10 mouse cellular contexts compared by ENCODE assay signal in the genomic region with DNA sequence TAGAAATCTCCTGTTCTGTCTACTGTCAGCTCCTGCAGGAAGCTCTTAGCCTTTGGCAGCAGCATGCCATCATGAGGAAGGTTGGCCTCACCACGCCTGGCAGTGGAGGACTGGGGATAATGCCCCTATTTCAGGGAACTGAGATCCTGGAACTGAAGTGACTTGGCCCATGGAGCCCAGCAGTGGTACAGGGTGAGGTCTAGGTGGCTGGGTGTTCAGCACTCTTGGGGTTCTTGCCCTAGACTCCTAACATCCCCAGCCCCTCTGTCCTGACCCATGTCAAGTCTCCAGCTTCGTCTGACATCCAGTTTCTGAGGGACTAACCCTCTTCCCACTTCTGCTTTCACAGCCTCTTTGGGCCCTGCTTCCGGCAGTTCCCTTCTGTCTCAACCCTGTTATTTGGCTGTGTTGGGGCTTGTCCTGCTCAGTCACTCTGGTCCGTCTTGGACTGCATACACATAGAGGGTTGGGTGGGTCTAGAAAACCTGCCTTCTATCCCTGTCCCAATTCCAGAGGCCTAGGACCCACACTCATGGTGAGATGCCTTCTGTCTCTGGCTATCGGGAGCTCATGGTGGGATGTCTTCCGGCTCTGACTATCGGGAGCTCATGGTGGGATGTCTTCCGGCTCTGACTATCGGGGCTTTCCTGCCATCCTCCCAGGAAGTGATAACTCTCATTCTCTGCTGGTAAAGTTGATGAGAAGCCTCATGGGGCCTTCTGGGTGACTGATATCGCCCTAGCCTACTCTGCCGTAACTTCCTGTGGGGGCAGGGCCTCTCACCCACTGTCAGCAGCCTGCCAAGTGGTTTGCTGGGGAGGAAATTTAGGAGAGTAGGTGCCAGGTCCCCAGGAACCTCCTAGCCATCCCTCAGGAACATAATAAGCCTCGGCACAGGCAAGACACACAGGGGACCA. TPM values are rescaled to one million over a fixed set of nuclear protein-coding genes. Genes with fewer than 3 reads are reported as not detected.
A peak's percentile ranks its signal among the peaks of the same experiment; 100 is the strongest.
DNase-seq lines count a peak whose midpoint lies in the region; ATAC-seq and TF ChIP-seq lines count a peak whose summit lies in the region.
"Had no signal": no experiment of that assay in that cellular context is flagged by ENCODE, and none has a peak within 500 bp of the region (broad histone marks: within the 10 kb centered on the region; RNA-seq: fewer than 3 reads in every experiment).

No protein-coding gene starts in this region.

- ATAC-seq in granulocyte monocyte progenitor cell, adult 5-6 weeks (replicated peaks; ENCODE audit: poor library complexity, severe bottlenecking) = peak; percentile 52

- peak overlapping the region; percentile 16; the same call in 1 of the 2 replicates for H3K4me3 ChIP-seq in heart, embryonic 10.5 days
- H3K4me3 ChIP-seq in thymus, adult 2 months (ENCODE audit: control insufficient read depth, insufficient read depth, low read length) = peak overlapping the region; percentile 90
- H3K4me3 ChIP-seq: embryonic facial prominence, embryonic 15.5 days had no signal

- peaks cover 75% of the 10 kb centered on the region for H3K36me3 ChIP-seq in heart, embryonic 10.5 days
- H3K36me3 ChIP-seq in thymus, adult 2 months (ENCODE audit: control insufficient read depth, insufficient read depth, low read length) = peaks cover 38% of the 10 kb centered on the region

- no peak for TF ChIP-seq CTCF in thymus, adult 2 months (IDR thresholded peaks at IDR 0.05; ENCODE audit: borderline replicate concordance, control insufficient read depth, extremely low read depth, insufficient read depth, low read length, poor library complexity)

- DNase-seq in heart, embryonic 10.5 days (ENCODE audit: low spot score) = no peak
- no peak for DNase-seq in heart, adult 8-10 months (ENCODE audit: low spot score)
- peak; percentile 45 for DNase-seq in lung, postnatal 36 days
- DNase-seq in thymus, adult 2 months = peak; percentile 57
- no peak for DNase-seq in right cerebral cortex, postnatal 4 days
- DNase-seq in urinary bladder, postnatal 36 days (ENCODE audit: low spot score in 2 of 2) = no peak
- no peak for DNase-seq in ovary, postnatal 14 days (ENCODE audit: low spot score)
- DNase-seq: layer of hippocampus, adult 9-11 months had no signal

- H3K27ac ChIP-seq in heart, embryonic 10.5 days = peak overlapping the region; percentile 47
- peak overlapping the region; percentile 93 for H3K27ac ChIP-seq in thymus, adult 2 months (ENCODE audit: control insufficient read depth, insufficient read depth, low read length)
- H3K27ac ChIP-seq: embryonic facial prominence, embryonic 15.5 days had no signal

- H3K27me3 ChIP-seq in heart, embryonic 10.5 days (ENCODE audit: insufficient read depth, poor library complexity, severe bottlenecking) = no peaks in the 10 kb centered on the region
- H3K27me3 ChIP-seq in thymus, adult 2 months (ENCODE audit: control insufficient read depth, insufficient read depth, low read length) = no peaks in the 10 kb centered on the region
- H3K27me3 ChIP-seq: embryonic facial prominence, embryonic 15.5 days had no signal

- WGBS in heart, embryonic 10.5 days = 61% methylated on average over 12 of the region's 12 CpGs
- 14% methylated on average over 12 of the region's 12 CpGs for WGBS in thymus, adult 2 months

- TF ChIP-seq POLR2A in thymus, adult 2 months (IDR thresholded peaks at IDR 0.05; ENCODE audit: control insufficient read depth, extremely low read depth, insufficient read depth, low read length, poor library complexity) = peak; percentile 4; the same call in 1 of the 2 replicates

- no peaks in the 10 kb centered on the region for H3K9me3 ChIP-seq in heart, embryonic 10.5 days
- H3K9me3 ChIP-seq: embryonic facial prominence, embryonic 15.5 days had no signal

- peaks cover 26% of the 10 kb centered on the region for H3K4me1 ChIP-seq in heart, embryonic 10.5 days
- H3K4me1 ChIP-seq in thymus, adult 2 months (replicated peaks; ENCODE audit: control insufficient read depth, insufficient read depth, low read length) = peaks cover 19% of the 10 kb centered on the region
- H3K4me1 ChIP-seq: embryonic facial prominence, embryonic 15.5 days had no signal

RNA-seq across cellular contexts. Expression of a gene that starts 1.5 kb away (rescaled TPM):
- 10.6 and 22.7 TPM in 2 replicates for polyA plus RNA-seq in heart, embryonic 10.5 days (2016; fragmentation: Nextera tagmentation; extraction: Ambion mirVana)
- total RNA-seq in heart, adult 8-10 months (2022) = 1 to 10 TPM; 3.3 to 9.6 (median 4.4) TPM
- 103 and 119 TPM in 2 replicates for total RNA-seq in granulocyte monocyte progenitor cell, adult 5-6 weeks (2014; fragmentation: Nextera tagmentation)
- total RNA-seq in granulocyte monocyte progenitor cell, adult 5-6 weeks (2017) = 182 and 230 TPM in 2 replicates
- 345 and 352 TPM in 2 replicates for polyA plus RNA-seq in thymus, adult 2 months (2012; rRNA removed)

RNA-seq across cellular contexts. Expression of a gene that starts 21.9 kb away (rescaled TPM):
- 11.3 and 16.7 TPM in 2 replicates for polyA plus RNA-seq in heart, embryonic 10.5 days (2016; fragmentation: Nextera tagmentation; extraction: Ambion mirVana)
- total RNA-seq in heart, adult 8-10 months (2022) = 10 to 100 TPM; 26.1 to 30.5 (median 27.3) TPM
- 3.0 TPM in 1 of 2 replicates, not detected in the other for total RNA-seq in granulocyte monocyte progenitor cell, adult 5-6 weeks (2014; fragmentation: Nextera tagmentation)
- total RNA-seq in granulocyte monocyte progenitor cell, adult 5-6 weeks (2017) = 0.21 and 0.60 TPM in 2 replicates
- 8.4 and 9.9 TPM in 2 replicates for polyA plus RNA-seq in thymus, adult 2 months (2012; rRNA removed)

RNA-seq across cellular contexts. Expression of a gene that starts 21.9 kb away (rescaled TPM):
- polyA plus RNA-seq in heart, embryonic 10.5 days (2016; fragmentation: Nextera tagmentation; extraction: Ambion mirVana) = 23.9 and 25.2 TPM in 2 replicates
- total RNA-seq in heart, adult 8-10 months (2022) = 10 to 100 TPM; 26.8 to 34.4 (median 29.9) TPM
- 8.5 and 14.4 TPM in 2 replicates for total RNA-seq in granulocyte monocyte progenitor cell, adult 5-6 weeks (2014; fragmentation: Nextera tagmentation)
- total RNA-seq in granulocyte monocyte progenitor cell, adult 5-6 weeks (2017) = 3.4 and 14.5 TPM in 2 replicates
- polyA plus RNA-seq in thymus, adult 2 months (2012; rRNA removed) = 43.0 and 46.5 TPM in 2 replicates

RNA-seq across cellular contexts. Expression of a gene that starts 22.0 kb away (rescaled TPM):
- polyA plus RNA-seq in heart, embryonic 10.5 days (2016; fragmentation: Nextera tagmentation; extraction: Ambion mirVana) = 320 and 388 TPM in 2 replicates
- 100 to 1,000 TPM in 3 of 4 experiments, 10 to 100 TPM in 1; 96.7 to 125 (median 109) TPM for total RNA-seq in heart, adult 8-10 months (2022)
- 162 and 187 TPM in 2 replicates for total RNA-seq in granulocyte monocyte progenitor cell, adult 5-6 weeks (2014; fragmentation: Nextera tagmentation)
- total RNA-seq in granulocyte monocyte progenitor cell, adult 5-6 weeks (2017) = 246 and 270 TPM in 2 replicates
- polyA plus RNA-seq in thymus, adult 2 months (2012; rRNA removed) = 87.4 and 89.5 TPM in 2 replicates

RNA-seq across cellular contexts. Expression of a gene that starts 25.4 kb away (rescaled TPM):
- polyA plus RNA-seq in heart, embryonic 10.5 days (2016; fragmentation: Nextera tagmentation; extraction: Ambion mirVana) = 24.6 and 29.5 TPM in 2 replicates
- 10 to 100 TPM; 48.7 to 62.9 (median 53.7) TPM for total RNA-seq in heart, adult 8-10 months (2022)
- total RNA-seq in granulocyte monocyte progenitor cell, adult 5-6 weeks (2014; fragmentation: Nextera tagmentation) = 6.4 and 16.5 TPM in 2 replicates
- total RNA-seq in granulocyte monocyte progenitor cell, adult 5-6 weeks (2017) = 7.9 and 11.8 TPM in 2 replicates
- polyA plus RNA-seq in thymus, adult 2 months (2012; rRNA removed) = 28.0 and 31.6 TPM in 2 replicates

Comparison
In these comparisons a context has a peak if more than half of its experiments do, and no peak if none do; other contexts are left out.
1. DNase-seq: peak in lung, postnatal 36 days (single experiment) and thymus, adult 2 months (single experiment); none in heart, embryonic 10.5 days (single experiment), heart, adult 8-10 months (single experiment), right cerebral cortex, postnatal 4 days (single experiment), urinary bladder, postnatal 36 days (0 of 2) and ovary, postnatal 14 days (single experiment).
2. RNA of a gene that starts 1.5 kb away (total RNA-seq): 103 to 230 TPM in granulocyte monocyte progenitor cell, adult 5-6 weeks; 3.3 to 9.6 TPM in heart, adult 8-10 months; every median in the first group is over 4 times any median in the second.
3. RNA of a gene that starts 21.9 kb away (total RNA-seq): 26.1 to 30.5 TPM in heart, adult 8-10 months; 0.21 to 3.0 TPM in granulocyte monocyte progenitor cell, adult 5-6 weeks; every median in the first group is over 4 times any median in the second.